Mouse (Mus musculus) layer of hippocampus, adult 9-10 months (tissue): ENCODE measurements at regions not wholly inside any gene's neighbourhood (a gene's known extent, or its start where the extent isn't known, plus 50 kb on each side); places are given as distances from the start of the nearest gene placed in this dataset.

Experiments
- DNase-seq: peaks from one replicate; pipeline ENCODE4 v3.0.0; 2022; ENCODE audit warnings: low spot score

GRCm38 (mm10) chr8:44765194-44765593 lies 170.1 kb upstream of the Fat1 start:
- no peak for DNase-seq

DNA sequence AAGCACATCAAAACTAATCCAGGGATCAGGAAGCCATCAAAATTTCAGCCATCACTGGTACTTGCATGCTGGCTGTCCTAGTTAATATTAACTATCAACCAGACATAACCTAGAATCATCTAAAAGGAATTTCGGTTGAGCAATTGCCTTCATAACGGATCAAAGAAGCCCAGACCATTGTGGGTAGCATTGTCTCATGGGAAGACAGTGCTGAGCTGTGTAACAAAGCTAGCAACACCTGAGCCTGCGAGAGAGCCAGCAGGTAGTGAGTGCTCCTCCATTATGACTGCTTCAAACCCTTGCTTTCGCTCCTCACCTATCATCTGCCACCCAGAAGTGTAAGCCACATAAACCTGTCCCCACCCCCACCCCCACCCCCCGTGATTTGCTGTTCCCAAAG lies 169.6 kb upstream of the Fat1 start:
- DNase-seq, result no peak

DNA sequence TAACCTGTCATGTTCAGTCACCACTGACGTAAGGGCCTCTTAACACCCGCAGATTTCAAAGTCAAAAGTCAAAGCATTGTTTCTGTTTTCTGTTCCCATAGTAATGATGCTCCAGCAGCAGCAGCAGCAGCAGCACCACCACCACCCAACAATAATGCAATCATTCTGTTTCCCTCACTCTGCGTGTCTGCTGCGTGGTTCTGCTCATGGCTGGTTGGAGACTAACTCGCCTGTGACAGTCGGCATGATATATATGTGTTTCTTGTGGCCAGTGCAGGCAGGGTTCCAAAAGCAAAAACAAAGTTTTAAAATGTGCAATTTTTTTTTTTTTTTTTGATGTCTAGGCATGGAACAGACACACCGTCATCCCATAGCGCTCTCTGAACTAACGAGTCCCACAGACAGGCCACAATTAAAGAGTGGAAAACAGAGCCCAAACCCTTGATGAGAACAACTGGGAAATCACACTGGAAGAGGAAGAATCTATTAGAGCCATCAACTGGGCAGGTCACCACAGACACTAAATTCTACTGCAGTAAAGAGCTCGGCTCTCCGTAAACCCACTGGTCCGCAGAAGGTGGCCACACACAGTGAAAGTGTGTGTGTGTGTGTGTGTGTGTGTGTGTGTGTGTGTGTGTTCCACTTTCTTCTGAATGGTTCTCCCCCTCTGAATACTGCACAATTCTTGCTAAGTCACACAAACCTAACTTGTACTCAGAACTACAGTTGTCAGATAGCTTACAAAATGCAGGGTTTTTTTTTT lies 169.0 kb upstream of the Fat1 start:
- DNase-seq, result no peak

GRCm38 (mm10) chr8:44767271-44767670 lies 168.0 kb upstream of the Fat1 start:
- no peak for DNase-seq

DNA sequence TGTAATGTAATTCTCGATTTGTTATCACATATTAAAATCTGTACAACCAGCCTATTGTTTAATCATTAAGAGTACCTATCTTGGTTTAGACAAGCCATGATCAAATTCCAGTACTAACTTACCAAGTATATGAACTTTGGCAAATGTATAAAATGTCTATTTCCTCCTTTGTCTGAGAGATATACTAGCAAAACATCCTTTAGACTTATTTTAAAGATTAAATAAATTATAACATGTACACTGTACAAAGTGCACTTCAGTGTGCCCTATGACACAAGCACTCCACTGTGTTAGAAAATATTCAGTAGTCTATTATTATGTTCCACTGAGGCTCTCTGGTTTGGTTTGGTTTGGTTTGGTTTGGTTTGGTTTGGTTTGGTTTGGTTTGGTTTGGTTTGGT lies 156.0 kb upstream of the Fat1 start:
- DNase-seq, result no peak

DNA sequence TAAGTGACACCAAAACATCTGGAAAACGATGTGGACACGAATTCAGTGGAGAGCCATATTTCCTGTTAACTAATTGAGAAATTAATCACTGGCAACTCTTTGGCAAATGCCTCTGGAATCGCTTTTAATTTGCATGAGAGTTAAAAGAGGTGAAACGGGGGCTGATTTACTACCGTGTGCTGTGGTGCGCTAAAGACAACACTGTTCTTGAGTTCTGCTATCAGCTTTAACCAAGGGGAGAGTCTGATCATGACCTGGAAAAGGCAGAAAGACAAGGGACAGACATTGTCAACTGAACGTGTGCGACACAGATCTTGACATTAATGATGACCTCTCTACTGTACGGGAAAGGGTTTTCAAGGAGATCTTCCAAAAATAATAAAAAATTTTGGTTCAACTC lies 152.8 kb upstream of the Fat1 start:
- no peak for DNase-seq

DNA sequence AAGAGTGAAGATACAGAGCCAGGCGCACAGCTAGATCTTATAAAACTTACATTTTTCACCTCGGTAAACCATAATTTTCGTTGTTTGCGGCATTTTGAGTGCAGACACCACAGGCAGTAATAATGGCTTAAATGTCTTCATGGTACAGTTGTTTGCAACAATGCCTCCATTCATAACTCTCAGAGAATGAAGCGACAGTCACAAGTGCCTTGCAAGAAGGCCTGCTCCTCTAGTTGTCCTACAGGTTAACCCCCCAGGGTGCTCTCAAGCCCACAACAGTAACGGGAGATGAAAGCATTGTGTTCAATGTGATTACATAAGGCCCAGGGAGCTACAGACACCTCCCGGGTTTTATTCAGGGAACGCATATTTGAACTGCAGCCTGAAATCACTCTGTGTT lies 150.1 kb upstream of the Fat1 start:
- no peak for DNase-seq

- no peak for DNase-seq
Observed at GRCm38 (mm10) chr8:44786740-44787139, 148.5 kb upstream of the Fat1 start.

GRCm38 (mm10) chr8:44788290-44788689 lies 147.0 kb upstream of the Fat1 start:
- no peak for DNase-seq

DNA sequence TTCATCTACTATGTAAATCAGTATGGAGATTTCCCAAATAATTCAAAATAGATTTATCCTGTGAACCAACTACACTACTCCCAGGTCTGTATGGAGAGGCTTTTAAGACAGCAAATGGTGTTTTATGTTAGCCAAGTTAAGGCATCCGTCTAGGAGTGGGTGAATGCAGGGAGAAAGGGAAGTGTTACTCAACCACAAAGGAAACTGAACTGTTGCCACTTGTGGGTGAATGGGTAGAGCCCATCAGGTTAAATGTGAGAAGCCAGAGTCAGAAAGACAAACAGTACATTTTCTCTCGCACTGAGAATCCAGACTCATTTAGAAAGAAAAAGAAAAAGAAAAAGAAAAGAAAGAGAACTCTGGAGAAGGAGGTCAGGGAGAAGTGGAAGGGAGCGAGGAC lies 135.7 kb upstream of the Fat1 start:
- no peak for DNase-seq

GRCm38 (mm10) chr8:44800827-44801273 lies 134.4 kb upstream of the Fat1 start:
- DNase-seq, result no peak

GRCm38 (mm10) chr8:44801604-44802206 lies 133.5 kb upstream of the Fat1 start:
- no peak for DNase-seq

GRCm38 (mm10) chr8:44802331-44802730 lies 132.9 kb upstream of the Fat1 start:
- DNase-seq, result no peak

DNA sequence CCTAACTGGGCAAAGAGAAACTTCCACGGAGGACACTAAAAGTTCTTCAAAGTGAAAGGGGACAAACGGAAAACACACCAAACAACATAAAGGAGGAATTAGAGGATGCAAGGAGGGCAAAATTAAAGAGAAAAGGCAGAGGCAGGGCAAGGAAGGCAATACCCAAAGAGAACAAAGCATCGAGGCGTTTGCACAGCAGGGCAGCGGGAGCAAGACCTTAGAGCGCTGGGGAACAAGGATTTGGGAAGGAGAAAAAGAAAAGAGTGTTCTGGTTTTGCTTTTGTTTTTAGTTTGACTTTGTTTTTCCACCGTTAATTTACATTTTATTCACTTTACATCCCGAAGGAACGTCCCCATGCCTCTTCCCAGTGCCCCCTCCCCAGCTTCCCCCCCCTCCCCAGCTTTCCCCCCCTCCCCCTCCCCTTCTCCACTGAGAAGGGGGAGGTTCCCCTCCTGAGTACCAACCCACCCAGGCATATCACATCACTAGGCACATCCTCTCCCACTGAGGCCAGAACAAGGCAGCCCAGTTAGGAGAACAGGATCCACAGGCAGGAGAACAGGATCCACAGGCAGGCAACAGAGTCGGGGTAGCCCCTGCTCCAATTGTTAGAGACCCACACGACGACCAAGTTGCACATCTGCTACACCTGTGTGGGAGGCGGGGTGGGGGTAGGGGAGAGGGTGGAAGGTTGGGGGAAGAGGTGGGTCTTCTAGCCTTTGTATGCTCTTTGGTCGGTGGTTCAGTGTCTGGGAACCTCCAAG lies 130.7 kb upstream of the Fat1 start:
- no peak for DNase-seq

DNA sequence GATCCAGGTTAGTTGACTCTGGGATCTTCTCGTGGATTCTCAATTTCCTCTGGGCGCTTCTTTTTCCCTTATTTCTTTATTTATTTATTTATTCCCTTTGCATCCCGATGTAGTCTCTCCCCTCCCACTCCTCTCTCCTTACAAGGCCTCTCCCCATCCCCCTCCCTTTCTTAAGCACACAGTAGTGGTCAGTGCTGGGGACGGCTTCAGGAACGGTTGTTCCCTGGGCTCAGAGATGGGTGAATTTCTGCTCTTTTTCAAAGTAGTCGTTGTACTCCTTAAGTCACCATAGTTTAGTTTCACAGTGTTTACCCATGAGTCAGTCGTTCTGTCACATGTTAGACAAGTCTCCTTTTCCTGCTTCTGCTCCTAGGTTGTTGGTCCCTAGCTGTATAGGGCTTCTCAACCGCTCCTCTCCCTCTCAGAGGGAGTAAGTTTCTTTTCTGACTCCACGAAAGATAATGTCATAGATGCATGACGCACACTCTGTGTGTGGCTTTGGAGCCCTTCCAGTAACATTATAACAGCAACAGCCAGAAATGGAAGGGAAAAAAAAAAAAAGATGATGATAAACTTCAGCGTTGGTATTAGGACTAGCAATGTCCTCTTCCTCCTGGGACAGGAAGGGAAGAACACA lies 129.9 kb upstream of the Fat1 start:
- DNase-seq, result no peak

DNA sequence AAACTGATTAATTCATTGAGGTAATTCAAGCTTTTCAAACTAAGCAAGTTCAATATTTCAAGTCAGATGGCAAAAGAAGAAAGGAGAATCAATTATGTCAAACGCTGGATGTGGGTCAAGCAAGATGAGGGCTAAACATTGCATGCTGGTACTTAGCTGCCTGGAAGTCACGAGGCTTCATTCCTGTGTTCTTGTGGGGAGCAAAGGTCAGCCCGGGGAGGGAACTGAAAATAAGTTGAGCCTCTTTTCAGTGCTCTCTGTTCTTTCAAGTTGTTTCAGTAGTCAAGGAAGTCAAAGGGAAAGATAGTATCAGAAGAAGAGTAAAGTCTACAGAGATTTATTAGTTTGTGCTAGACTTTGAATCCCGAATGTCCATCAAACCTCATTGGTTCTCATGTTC lies 122.9 kb upstream of the Fat1 start:
- no peak for DNase-seq

DNA sequence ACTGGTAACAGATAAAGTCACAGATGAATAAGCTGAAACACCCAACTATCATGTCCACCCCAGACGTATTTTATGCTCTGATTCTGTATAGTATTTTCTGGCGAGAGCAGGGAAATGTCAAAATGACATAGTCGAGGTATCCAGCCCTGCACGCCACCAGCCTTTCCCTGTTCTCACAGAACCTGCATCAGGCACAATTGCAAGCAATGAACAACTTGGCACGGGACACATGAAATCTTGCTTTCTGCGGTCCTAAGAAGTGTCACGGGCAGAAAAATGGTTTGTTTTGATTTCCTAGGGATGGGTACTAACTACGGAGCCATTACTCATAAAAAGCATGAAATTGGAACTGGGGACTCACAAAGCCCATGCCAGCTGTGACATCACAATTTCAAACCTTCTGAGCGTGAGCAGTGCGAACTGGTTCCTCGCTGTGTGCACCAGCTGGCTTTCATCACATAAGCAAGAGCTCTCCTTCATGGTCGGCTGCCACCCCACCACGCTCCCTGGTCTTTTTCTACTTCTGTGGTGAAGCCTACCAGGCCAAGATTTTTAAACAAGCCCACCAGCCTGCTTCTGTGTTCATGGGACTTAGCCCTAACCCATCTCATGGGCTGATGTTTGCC lies 117.6 kb upstream of the Fat1 start:
- DNase-seq, result no peak

GRCm38 (mm10) chr8:44819270-44819669 lies 116.0 kb upstream of the Fat1 start:
- DNase-seq, result no peak

- DNase-seq, result no peak
Observed at GRCm38 (mm10) chr8:44819691-44820090, 115.6 kb upstream of the Fat1 start.

DNA sequence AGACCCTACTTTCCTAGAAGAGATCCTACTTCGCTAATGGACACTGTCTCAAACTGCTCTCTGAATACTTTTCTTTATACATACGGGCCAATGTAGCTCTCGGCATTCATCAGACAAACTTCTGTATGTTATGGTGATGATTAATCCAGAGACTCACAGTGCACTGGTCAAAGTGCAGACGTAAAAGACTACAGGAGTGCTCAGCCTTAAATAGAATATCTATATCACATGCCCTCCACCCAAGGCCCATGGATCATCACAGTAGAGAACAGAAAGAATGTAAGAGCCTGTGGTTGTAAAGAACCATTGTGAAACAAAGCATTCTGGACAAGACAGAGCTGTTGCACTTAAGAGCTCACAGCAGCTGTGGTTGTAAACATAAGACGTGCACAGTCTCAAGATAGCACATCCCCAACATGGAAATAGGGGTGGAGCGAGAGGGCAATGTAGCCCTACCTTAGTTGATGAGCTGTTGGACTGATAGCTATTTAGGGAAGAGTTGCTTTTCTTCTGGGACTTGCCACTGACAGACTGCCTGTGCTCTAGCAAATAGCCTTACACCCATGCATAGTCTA lies 110.0 kb upstream of the Fat1 start:
- no peak for DNase-seq

DNA sequence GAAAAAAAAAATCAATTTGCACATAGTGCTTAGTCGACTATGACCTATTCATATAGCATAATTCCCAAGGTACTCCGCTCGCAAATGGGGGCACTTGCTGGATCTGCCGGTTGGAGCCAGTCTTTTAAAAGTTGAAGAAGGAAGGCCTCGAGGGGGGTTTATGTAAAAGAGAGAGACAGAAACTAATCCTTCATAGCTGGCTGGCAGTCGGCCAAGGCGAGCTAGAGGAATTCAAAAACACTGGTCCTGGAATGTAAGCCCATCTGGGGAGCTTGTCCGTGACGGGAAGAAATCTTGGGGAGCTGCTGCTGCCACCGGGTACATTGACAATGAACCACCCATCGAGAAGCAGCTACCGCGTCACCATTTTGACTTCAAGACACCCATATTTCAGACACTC lies 108.3 kb upstream of the Fat1 start:
- peak; percentile 13 for DNase-seq

- no peak for DNase-seq
Observed at GRCm38 (mm10) chr8:44828026-44828425, 107.2 kb upstream of the Fat1 start.
